Mouse (Mus musculus): ENCODE data around the gene AI854703. TPM values are rescaled to one million over a fixed set of nuclear protein-coding genes. Genes with fewer than 3 reads are reported as not detected.
"Not testable (repeated sequence)": the region's sequence is repeated elsewhere in the genome, so short reads cannot be mapped to it uniquely, and the experiment has no call there.

Gene AI854703
- polyA plus RNA-seq, 1 experiment from 2014 or later = 14.2 TPM

DNA sequence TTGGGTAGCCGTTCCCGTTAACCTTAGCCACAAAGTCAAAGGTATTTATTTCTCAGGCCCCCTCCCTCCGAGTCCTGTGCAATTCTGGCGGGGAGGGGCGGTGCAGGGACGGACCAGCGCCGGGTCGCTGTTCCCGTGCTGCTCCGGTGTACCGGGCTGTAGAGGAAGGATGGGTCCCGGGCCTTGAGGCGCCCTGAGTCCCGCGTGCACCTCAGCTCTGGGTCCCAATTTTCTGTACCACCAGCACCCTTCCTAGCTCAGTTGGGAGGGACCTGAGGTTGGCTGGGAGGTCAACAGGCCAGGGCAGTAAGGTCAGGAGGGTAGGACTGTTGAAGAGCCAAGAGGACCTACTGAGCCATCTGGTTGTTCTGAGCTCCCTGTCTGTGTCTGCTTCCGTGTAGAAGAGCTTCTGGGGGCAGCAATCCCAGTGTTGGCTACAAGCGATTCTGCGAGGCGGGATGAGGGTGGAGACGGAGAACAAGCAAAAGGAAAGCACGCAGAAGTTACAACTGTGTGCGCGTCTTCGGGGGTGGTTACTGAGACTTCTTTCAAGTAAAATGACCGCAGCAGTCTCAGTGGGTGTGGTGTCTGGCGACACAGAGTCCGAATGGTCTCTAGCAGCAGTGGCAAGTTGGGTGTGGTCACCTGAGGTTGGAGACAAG, 24.4 kb upstream of the AI854703 start:
- peak; percentile 66 for DNase-seq
- Histone ChIP-seq H3K4me1 (ENCODE audit: control insufficient read depth, insufficient read depth, low read length) (peaks cover 15% of the 10 kb centered on the region), H3K9me3 (ENCODE audit: control insufficient read depth, low read length) (peaks cover 8% of the 10 kb centered on the region), H3K9ac (replicated peaks; ENCODE audit: low read length) (peak overlapping the region; percentile 89), H3K4me3 (replicated peaks; ENCODE audit: low read depth, low read length) (peak overlapping the region; percentile 80), H3K4me2 (ENCODE audit: low read length) (peak overlapping the region; percentile 92), H3K36me3 (ENCODE audit: control insufficient read depth, insufficient read depth, low read length) (peaks cover 31% of the 10 kb centered on the region), H3K27me3 (ENCODE audit: control insufficient read depth, insufficient read depth, low read length) (no peaks in the 10 kb centered on the region), H3K27ac (replicated peaks; ENCODE audit: low read depth, low read length) (peak overlapping the region; percentile 92)
- ATAC-seq (ENCODE audit: low FRiP score, low TSS enrichment) = peak; percentile 82
- WGBS = 2% methylated on average over 28 of the region's 28 CpGs

GRCm38 (mm10) chr6:48608124-48608523, 18.4 kb upstream of the AI854703 start:
- Histone ChIP-seq H3K4me1 (ENCODE audit: control insufficient read depth, insufficient read depth, low read length) (peaks cover 1% of the 10 kb centered on the region), H3K4me2 (ENCODE audit: low read length) (no peak overlapping the region), H3K9me3 (ENCODE audit: control insufficient read depth, low read length) (no peaks in the 10 kb centered on the region), H3K9ac (replicated peaks; ENCODE audit: low read length) (no peak overlapping the region), H3K27me3 (ENCODE audit: control insufficient read depth, insufficient read depth, low read length) (no peaks in the 10 kb centered on the region), H3K27ac (replicated peaks; ENCODE audit: low read depth, low read length) (no peak overlapping the region), H3K4me3 (replicated peaks; ENCODE audit: low read depth, low read length) (no peak overlapping the region), H3K36me3 (ENCODE audit: control insufficient read depth, insufficient read depth, low read length) (peaks cover 3% of the 10 kb centered on the region; the same call in 1 of the 2 replicates)
- 66% methylated on average over 2 of the region's 2 CpGs for WGBS
- ATAC-seq (ENCODE audit: low FRiP score, low TSS enrichment) (no peak), DNase-seq (no peak)

DNA sequence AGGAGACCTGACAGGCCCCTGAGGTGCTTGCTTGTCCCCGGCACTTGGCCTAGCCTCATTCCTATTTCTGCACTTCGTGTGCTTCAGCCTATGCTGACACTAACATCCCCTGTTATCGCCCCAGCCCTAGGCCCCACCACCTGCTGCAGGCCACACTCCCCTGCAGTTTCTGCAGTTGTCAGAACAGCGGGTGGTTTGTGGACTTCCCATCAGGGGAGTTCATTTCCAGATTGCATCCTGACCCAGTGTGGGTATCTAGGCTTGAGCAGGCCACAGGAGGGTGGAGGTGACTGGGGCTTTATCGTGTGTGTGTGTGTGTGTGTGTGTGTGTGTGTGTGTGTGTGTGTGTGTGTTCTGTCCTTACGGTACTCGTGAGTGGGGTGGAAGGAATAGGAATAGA, 17.1 kb upstream of the AI854703 start:
- Histone ChIP-seq H3K4me3 (replicated peaks; ENCODE audit: low read depth, low read length) (no peak overlapping the region), H3K27me3 (ENCODE audit: control insufficient read depth, insufficient read depth, low read length) (no peaks in the 10 kb centered on the region), H3K4me1 (ENCODE audit: control insufficient read depth, insufficient read depth, low read length) (no peaks in the 10 kb centered on the region), H3K9me3 (ENCODE audit: control insufficient read depth, low read length) (no peaks in the 10 kb centered on the region), H3K27ac (replicated peaks; ENCODE audit: low read depth, low read length) (no peak overlapping the region), H3K36me3 (ENCODE audit: control insufficient read depth, insufficient read depth, low read length) (peaks cover 17% of the 10 kb centered on the region), H3K4me2 (ENCODE audit: low read length) (no peak overlapping the region), H3K9ac (replicated peaks; ENCODE audit: low read length) (no peak overlapping the region)
- DNase-seq (no peak), ATAC-seq (ENCODE audit: low FRiP score, low TSS enrichment) (no peak)
- 59% methylated on average over 7 of the region's 7 CpGs for WGBS

DNA sequence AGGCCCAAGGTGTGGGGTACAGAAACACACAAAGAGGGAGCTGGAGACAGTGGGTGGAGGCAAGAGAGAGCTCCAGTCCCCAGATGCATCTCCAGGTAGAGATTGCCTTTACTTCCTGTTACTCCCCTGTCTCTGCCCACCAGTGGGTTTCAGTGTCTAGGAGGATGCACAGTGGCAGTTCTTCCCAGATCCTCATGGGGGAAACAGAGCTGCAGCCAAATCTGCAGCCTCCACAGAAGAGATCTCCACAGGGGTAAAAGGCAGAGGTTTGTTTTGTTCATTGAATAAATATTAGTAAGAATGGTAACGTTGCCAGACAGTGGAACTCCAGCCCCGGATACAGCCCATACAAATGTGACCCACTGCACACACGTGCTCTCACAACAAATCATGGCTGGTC, 15.9 kb upstream of the AI854703 start:
- 83% methylated on average over 3 of the region's 3 CpGs for WGBS
- no peak for DNase-seq
- Histone ChIP-seq H3K9ac (replicated peaks; ENCODE audit: low read length) (no peak overlapping the region), H3K9me3 (ENCODE audit: control insufficient read depth, low read length) (no peaks in the 10 kb centered on the region), H3K4me1 (ENCODE audit: control insufficient read depth, insufficient read depth, low read length) (no peaks in the 10 kb centered on the region), H3K27ac (replicated peaks; ENCODE audit: low read depth, low read length) (no peak overlapping the region), H3K27me3 (ENCODE audit: control insufficient read depth, insufficient read depth, low read length) (no peaks in the 10 kb centered on the region), H3K4me3 (replicated peaks; ENCODE audit: low read depth, low read length) (no peak overlapping the region), H3K4me2 (ENCODE audit: low read length) (no peak overlapping the region), H3K36me3 (ENCODE audit: control insufficient read depth, insufficient read depth, low read length) (peaks cover 24% of the 10 kb centered on the region)
- no peak for ATAC-seq (ENCODE audit: low FRiP score, low TSS enrichment)

- Histone ChIP-seq H3K4me2 (ENCODE audit: low read length) (no peak overlapping the region), H3K27ac (replicated peaks; ENCODE audit: low read depth, low read length) (no peak overlapping the region), H3K4me3 (replicated peaks; ENCODE audit: low read depth, low read length) (no peak overlapping the region), H3K4me1 (ENCODE audit: control insufficient read depth, insufficient read depth, low read length) (no peaks in the 10 kb centered on the region), H3K27me3 (ENCODE audit: control insufficient read depth, insufficient read depth, low read length) (no peaks in the 10 kb centered on the region), H3K36me3 (ENCODE audit: control insufficient read depth, insufficient read depth, low read length) (peaks cover 31% of the 10 kb centered on the region), H3K9me3 (ENCODE audit: control insufficient read depth, low read length) (no peaks in the 10 kb centered on the region), H3K9ac (replicated peaks; ENCODE audit: low read length) (no peak overlapping the region)
- 90% methylated on average over 4 of the region's 4 CpGs for WGBS
- ATAC-seq (ENCODE audit: low FRiP score, low TSS enrichment) = no peak
- no peak for DNase-seq
Measured at GRCm38 (mm10) chr6:48613464-48613863, 13.1 kb upstream of the AI854703 start.

GRCm38 (mm10) chr6:48614756-48615155, 11.8 kb upstream of the AI854703 start:
- WGBS = 96% methylated on average over 5 of the region's 5 CpGs
- H3K4me2 ChIP-seq (ENCODE audit: low read length) = no peak overlapping the region
- ATAC-seq (ENCODE audit: low FRiP score, low TSS enrichment) = no peak
- H3K27me3 ChIP-seq (ENCODE audit: control insufficient read depth, insufficient read depth, low read length) = no peaks in the 10 kb centered on the region
- no peak for DNase-seq
- H3K4me3 ChIP-seq (replicated peaks; ENCODE audit: low read depth, low read length) = no peak overlapping the region
- no peaks in the 10 kb centered on the region for H3K9me3 ChIP-seq (ENCODE audit: control insufficient read depth, low read length)
- no peak overlapping the region for H3K27ac ChIP-seq (replicated peaks; ENCODE audit: low read depth, low read length)
- H3K4me1 ChIP-seq (ENCODE audit: control insufficient read depth, insufficient read depth, low read length) = no peaks in the 10 kb centered on the region
- H3K9ac ChIP-seq (replicated peaks; ENCODE audit: low read length) = no peak overlapping the region
- H3K36me3 ChIP-seq (ENCODE audit: control insufficient read depth, insufficient read depth, low read length) = peaks cover 40% of the 10 kb centered on the region

DNA sequence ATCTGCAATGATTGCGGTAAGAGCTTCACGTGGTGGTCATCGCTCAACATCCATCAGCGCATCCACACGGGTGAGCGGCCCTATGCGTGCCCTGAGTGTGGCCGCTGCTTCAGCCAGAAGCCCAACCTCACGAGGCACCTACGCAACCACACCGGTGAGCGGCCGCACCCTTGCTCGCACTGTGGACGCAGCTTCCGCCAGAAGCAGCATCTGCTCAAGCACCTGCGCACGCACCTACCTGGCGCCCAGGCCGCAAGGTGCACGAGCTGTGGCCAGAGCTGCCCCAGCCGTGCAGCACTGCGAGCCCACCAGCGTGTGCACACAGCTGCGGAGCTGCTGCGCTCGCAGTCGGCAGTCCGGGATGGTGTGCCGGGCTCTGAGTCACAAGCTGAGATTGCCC, 6.5 kb upstream of the AI854703 start:
- Histone ChIP-seq H3K9ac (replicated peaks; ENCODE audit: low read length) (no peak overlapping the region), H3K4me2 (ENCODE audit: low read length) (no peak overlapping the region), H3K27ac (replicated peaks; ENCODE audit: low read depth, low read length) (no peak overlapping the region), H3K4me3 (replicated peaks; ENCODE audit: low read depth, low read length) (no peak overlapping the region), H3K9me3 (ENCODE audit: control insufficient read depth, low read length) (no peaks in the 10 kb centered on the region), H3K36me3 (ENCODE audit: control insufficient read depth, insufficient read depth, low read length) (peaks cover 39% of the 10 kb centered on the region), H3K27me3 (ENCODE audit: control insufficient read depth, insufficient read depth, low read length) (no peaks in the 10 kb centered on the region), H3K4me1 (ENCODE audit: control insufficient read depth, insufficient read depth, low read length) (no peaks in the 10 kb centered on the region)
- WGBS = 95% methylated on average over 30 of the region's 30 CpGs
- ATAC-seq (ENCODE audit: low FRiP score, low TSS enrichment) (no peak), DNase-seq (no peak)

- H3K27me3 ChIP-seq (ENCODE audit: control insufficient read depth, insufficient read depth, low read length); H3K27ac ChIP-seq (replicated peaks; ENCODE audit: low read depth, low read length); ATAC-seq (ENCODE audit: low FRiP score, low TSS enrichment); H3K4me1 ChIP-seq (ENCODE audit: control insufficient read depth, insufficient read depth, low read length); H3K9ac ChIP-seq (replicated peaks; ENCODE audit: low read length); H3K4me2 ChIP-seq (ENCODE audit: low read length); H3K4me3 ChIP-seq (replicated peaks; ENCODE audit: low read depth, low read length); H3K9me3 ChIP-seq (ENCODE audit: control insufficient read depth, low read length); DNase-seq: not testable (repeated sequence)
- 84% methylated on average over 8 of the region's 8 CpGs for WGBS
- peaks cover 30% of the 10 kb centered on the region for H3K36me3 ChIP-seq (ENCODE audit: control insufficient read depth, insufficient read depth, low read length)
Measured at GRCm38 (mm10) chr6:48622186-48622843, 4.2 kb upstream of the AI854703 start.

DNA sequence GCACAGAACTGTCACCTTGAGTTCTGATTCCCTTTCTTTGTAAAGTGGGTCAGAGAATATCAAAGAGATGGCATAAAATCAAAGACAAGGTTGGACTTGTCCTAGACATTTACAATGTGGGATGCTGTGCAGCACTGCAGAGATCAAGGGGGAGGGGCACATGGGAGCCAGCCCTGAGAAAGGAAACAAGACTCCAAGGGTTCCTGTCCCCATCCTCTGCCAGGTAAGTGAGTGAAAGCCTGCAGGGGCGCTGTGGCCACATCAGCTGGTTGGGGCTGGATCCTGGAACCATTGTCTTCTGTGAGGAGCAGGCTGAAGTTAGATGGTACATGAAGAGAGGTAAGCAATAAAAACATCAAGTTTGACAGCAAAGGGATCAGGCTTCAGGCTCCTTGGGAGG, 3.1 kb upstream of the AI854703 start:
- DNase-seq (no peak), ATAC-seq (ENCODE audit: low FRiP score, low TSS enrichment) (no peak)
- no peak overlapping the region for H3K27ac ChIP-seq (replicated peaks; ENCODE audit: low read depth, low read length)
- H3K9me3 ChIP-seq (ENCODE audit: control insufficient read depth, low read length) = no peaks in the 10 kb centered on the region
- no peak overlapping the region for H3K4me3 ChIP-seq (replicated peaks; ENCODE audit: low read depth, low read length)
- H3K4me2 ChIP-seq (ENCODE audit: low read length) = no peak overlapping the region
- 38% methylated on average over 1 of the region's 1 CpGs for WGBS
- H3K4me1 ChIP-seq (ENCODE audit: control insufficient read depth, insufficient read depth, low read length) = 0 out of 2 replicates have a peak, but pooled peaks cover 3% of the 10 kb centered on the region
- H3K27me3 ChIP-seq (ENCODE audit: control insufficient read depth, insufficient read depth, low read length) = peaks cover 12% of the 10 kb centered on the region
- H3K9ac ChIP-seq (replicated peaks; ENCODE audit: low read length) = no peak overlapping the region
- peaks cover 30% of the 10 kb centered on the region for H3K36me3 ChIP-seq (ENCODE audit: control insufficient read depth, insufficient read depth, low read length)

All from midbrain, embryonic 14.5 days (tissue).